Mouse (Mus musculus) spleen, adult 2 months (tissue): ENCODE results near the gene Hoga1. TPM values are rescaled to one million over a fixed set of nuclear protein-coding genes. Genes with fewer than 3 reads are reported as not detected.

Source experiments
- DNase-seq, 2 experiments: peaks; one replicate each; pipeline versions ENCODE4 v3.0.0 to v3.0.0-alpha.2; 2012 to 2021; ENCODE audit warnings: low spot score in 2 of 2, low read depth in 1 of 2
- H3K27ac ChIP-seq: fragments of 200-500 bp; 2 replicates; pipeline ENCODE4 v1.5.1; 2012; ENCODE audit warnings: low read length, inconsistent platforms; ENCODE audit not compliant: insufficient read depth
- H3K27me3 ChIP-seq: fragments of 200-500 bp; 2 replicates; pipeline ENCODE4 v1.6.1; 2012; ENCODE audit warnings: mild to moderate bottlenecking, moderate library complexity, low read length, inconsistent platforms; ENCODE audit not compliant: control insufficient read depth, insufficient read depth
- H3K36me3 ChIP-seq: fragments of 200-500 bp; 2 replicates; pipeline ENCODE4 v1.6.1; 2012; ENCODE audit warnings: mild to moderate bottlenecking, low read length, inconsistent platforms; ENCODE audit not compliant: control insufficient read depth, insufficient read depth
- H3K4me1 ChIP-seq: fragments of 200-500 bp; 2 replicates; pipeline ENCODE4 v1.6.1; 2011; ENCODE audit warnings: inconsistent platforms; ENCODE audit not compliant: control insufficient read depth, insufficient read depth, insufficient read length
- H3K4me3 ChIP-seq: fragments of 200-500 bp; 2 replicates; pipeline ENCODE4 v1.5.1; 2011; ENCODE audit warnings: mild to moderate bottlenecking, inconsistent platforms; ENCODE audit not compliant: insufficient read depth, insufficient read length; ENCODE audit errors: extremely low read depth
- CTCF ChIP-seq: fragments of 200-500 bp; IDR thresholded peaks from 2 replicates; pipeline ENCODE4 v1.5.1; 2011; ENCODE audit warnings: mild to moderate bottlenecking, inconsistent platforms; ENCODE audit not compliant: insufficient read depth, insufficient read length, insufficient replicate concordance; ENCODE audit errors: extremely low read depth
- POLR2A ChIP-seq: fragments of 200-500 bp; IDR thresholded peaks from 2 replicates; pipeline ENCODE4 v1.6.1; 2011; ENCODE audit warnings: low read depth, low read length, inconsistent platforms
- WGBS: fragments of 180-500 bp; shearing (Covaris S2); methylation state at CpG from one replicate; pipeline ENCODE4 v1.1.7; 2018; 5-methylcytosine and 5-hydroxymethylcytosine counted together
- polyA plus RNA-seq: library from polyadenylated mRNA; depleted of rRNA; stranded (reverse); fragments of >200 nt; gene quantifications from 2 replicates; pipeline ENCODE4 v1.2.3, GENCODE M21; 2012

Gene Hoga1
- polyA plus RNA-seq, 1 experiment = 2.0 TPM

- 81% methylated on average over 3 of the region's 3 CpGs for WGBS
- Histone ChIP-seq H3K36me3 (no peaks in the 10 kb centered on the region), H3K4me3 (no peak overlapping the region), H3K27ac (no peak overlapping the region), H3K27me3 (no peaks in the 10 kb centered on the region), H3K4me1 (no peaks in the 10 kb centered on the region)
- TF ChIP-seq POLR2A = no peak
- no peak for TF ChIP-seq CTCF
- DNase-seq = no peak
Measured at GRCm38 (mm10) chr19:42014231-42014825, 31.1 kb upstream of the Hoga1 start.

DNA sequence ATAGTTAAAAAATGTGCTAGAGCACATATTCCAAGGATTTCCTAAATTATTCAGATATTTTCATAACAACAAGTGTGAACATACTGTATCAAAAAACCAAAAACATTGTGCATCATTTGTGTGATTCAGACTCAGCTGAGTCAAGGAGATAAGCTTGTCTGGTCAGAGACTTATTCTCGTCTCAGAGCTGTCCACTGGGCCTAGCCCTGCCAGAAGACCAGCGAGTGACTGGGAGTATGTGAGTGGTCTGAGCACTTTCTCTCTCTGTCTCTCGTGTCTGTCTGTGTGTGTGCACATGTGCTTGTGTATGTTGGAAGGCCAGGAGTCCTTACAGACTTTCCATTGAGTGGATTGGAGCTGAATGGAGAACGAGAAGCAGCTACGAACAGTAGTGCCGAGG is 30.4 kb upstream of the Hoga1 start:
- no peaks in the 10 kb centered on the region for H3K4me1 ChIP-seq
- H3K27me3 ChIP-seq = no peaks in the 10 kb centered on the region
- TF ChIP-seq POLR2A (no peak), CTCF (no peak)
- H3K36me3 ChIP-seq = no peaks in the 10 kb centered on the region
- DNase-seq = no peak
- no peak overlapping the region for H3K27ac ChIP-seq
- no peak overlapping the region for H3K4me3 ChIP-seq
- WGBS = 87% methylated on average over 6 of the region's 6 CpGs

DNA sequence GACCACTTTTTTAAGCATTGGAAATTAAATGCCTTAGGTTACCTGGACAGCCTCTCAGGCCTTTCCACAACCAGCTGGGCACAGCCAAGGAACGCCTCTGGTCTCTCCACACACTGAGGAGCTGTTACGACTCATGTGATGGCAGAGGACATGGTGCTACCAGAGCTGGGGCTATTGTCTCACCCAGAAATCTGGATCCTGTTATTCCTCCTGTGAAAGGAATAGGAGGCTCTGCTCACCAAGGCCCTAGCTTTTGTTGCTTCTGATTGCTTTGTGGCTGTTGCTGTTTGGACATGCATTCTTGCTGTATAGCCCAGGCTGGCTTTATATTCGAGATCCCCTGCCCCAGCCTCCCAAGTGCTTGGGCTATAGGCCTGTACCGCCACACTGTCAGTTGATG is 29.2 kb upstream of the Hoga1 start:
- TF ChIP-seq POLR2A (no peak), CTCF (no peak)
- Histone ChIP-seq H3K36me3 (no peaks in the 10 kb centered on the region), H3K27me3 (no peaks in the 10 kb centered on the region), H3K27ac (no peak overlapping the region), H3K4me1 (no peaks in the 10 kb centered on the region), H3K4me3 (no peak overlapping the region)
- 83% methylated on average over 4 of the region's 4 CpGs for WGBS
- DNase-seq = no peak

DNA sequence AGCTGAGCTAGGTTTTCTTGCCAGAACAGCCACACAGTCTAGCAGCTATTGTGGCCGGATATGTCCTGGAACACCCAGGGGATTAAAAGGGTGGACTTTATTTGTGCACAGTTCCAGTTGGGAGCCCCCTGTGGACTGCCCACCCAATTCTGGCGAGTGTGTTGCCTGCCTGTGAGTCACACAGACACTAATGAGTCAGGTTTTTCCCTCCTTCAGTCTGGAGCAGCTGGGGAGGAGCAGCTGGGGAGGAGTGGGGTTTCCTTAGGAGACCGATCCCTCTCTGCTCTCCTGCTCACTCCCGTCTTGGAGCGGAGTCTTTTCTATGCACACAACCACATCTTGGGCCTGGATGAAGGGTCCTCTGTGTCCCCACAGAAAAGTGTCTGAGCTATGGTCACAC is 28.6 kb upstream of the Hoga1 start:
- Histone ChIP-seq H3K36me3 (no peaks in the 10 kb centered on the region), H3K27me3 (no peaks in the 10 kb centered on the region), H3K4me1 (no peaks in the 10 kb centered on the region), H3K27ac (peak overlapping the region; percentile 35; the same call in 1 of the 2 replicates), H3K4me3 (no peak overlapping the region)
- TF ChIP-seq CTCF (no peak), POLR2A (no peak)
- no peak for DNase-seq
- WGBS = 87% methylated on average over 5 of the region's 5 CpGs

DNA sequence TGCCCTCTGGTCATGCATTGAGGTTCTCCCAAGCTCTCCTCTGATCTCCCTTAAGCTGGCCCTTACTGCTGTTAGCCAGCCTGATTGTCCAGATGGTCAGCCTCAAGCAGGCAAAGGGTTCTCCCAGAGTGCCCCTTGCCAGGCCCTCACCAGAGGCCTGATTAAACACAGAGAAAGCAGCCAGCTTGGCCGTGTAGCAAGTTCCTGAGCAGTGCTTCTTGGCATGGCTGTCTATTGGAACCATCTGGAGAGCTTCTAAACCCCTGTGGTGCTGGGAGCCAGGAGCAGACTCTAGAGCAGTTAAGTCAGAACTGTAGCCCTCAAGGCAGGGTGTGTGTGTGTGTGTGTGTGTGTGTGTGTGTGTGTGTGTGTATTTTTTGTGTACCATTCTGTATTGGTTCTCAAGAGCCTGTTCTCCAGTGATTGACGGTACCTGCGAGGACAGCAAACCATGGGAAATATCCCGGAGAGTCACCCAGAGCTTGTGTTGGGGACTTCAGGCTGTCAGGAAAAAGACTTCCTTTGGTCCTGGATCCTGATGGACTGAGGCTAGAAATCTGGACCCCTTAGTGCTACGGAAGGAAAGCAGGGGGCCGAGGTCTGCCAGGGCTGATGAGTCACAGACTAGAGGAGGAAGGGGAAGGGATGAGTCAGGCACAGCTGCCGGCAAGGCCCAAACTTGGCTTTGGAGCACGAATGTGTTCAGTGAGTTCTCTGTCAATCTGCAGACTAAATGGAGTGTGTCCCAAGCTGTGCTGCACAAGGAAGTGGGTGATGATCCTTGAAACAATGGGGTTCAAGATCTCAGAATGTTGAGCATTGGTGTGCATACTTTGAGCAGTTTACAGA is 27.8 kb upstream of the Hoga1 start:
- 54% methylated on average over 8 of the region's 8 CpGs for WGBS
- no peak for DNase-seq
- Histone ChIP-seq H3K4me1 (no peaks in the 10 kb centered on the region), H3K27me3 (no peaks in the 10 kb centered on the region), H3K36me3 (no peaks in the 10 kb centered on the region), H3K27ac (peak overlapping the region; percentile 35; the same call in 1 of the 2 replicates), H3K4me3 (no peak overlapping the region)
- TF ChIP-seq CTCF (no peak), POLR2A (no peak)

DNA sequence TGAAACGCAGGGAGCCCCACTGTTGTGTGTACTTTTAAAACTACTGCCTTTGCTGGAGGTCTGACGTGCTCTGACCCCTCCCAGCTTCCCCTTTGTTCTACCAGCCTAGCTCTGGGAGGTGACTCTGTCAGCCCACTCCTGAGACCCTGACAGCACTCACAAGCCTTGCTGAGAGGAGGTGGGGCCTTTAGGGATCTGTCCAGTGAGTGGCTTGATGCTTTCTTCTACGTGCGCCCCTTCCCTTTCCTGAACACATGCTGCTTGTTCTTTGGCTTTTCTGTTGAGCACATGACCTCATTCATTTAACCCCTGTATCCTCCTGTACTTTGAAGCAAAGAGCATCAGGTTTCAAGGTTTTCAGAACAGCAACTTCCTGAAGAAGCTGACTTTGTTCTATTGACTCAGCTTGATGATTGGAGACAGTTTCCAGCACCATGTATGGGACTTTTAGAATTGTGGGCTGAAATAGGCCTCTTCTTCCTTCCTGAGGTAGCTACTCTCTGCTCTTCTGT is 26.3 kb upstream of the Hoga1 start:
- Histone ChIP-seq H3K27me3 (no peaks in the 10 kb centered on the region), H3K27ac (peak overlapping the region; percentile 55; the same call in 1 of the 2 replicates), H3K36me3 (no peaks in the 10 kb centered on the region), H3K4me1 (no peaks in the 10 kb centered on the region), H3K4me3 (no peak overlapping the region)
- WGBS = 46% methylated on average over 4 of the region's 4 CpGs
- no peak for DNase-seq
- no peak for TF ChIP-seq POLR2A
- TF ChIP-seq CTCF = no peak
